Mouse (Mus musculus): ENCODE measurements around the gene Gm4070.
"Not testable (repeated sequence)": the region's sequence is repeated elsewhere in the genome, so short reads cannot be mapped to it uniquely, and the experiment has no call there.

Gm4070 gene

GRCm38 (mm10) chr7:105953812-105954211 is at the start of gene Gm4070:
Gm4070 (minus strand) TSS chr7:105953967.
- DNase-seq (ENCODE audit: low spot score in 2 of 2), result not testable (repeated sequence)

GRCm38 (mm10) chr7:105954540-105954939 is 773 bp upstream of the Gm4070 start:
- DNase-seq (ENCODE audit: low spot score in 2 of 2), result not testable (repeated sequence)

DNA sequence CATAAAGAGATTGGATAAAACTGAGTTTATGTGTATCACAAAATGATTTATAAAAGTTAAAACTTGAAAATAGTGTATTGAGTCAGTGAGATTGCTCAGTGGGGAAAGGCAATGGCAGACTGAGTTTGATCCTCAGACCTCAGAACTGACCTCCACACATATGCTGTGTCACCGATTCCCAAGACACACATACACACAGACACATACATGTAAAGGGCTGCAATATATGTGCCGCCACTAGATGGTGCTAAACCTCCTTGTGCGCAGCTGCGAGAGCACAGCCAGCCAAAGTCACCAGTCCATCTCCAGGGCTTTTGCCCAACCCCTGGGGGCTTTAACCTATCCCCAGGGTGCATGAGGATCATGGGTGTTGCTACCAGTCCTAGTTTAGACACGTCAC is 1.4 kb downstream of the Gm4070 start:
- DNase-seq (ENCODE audit: low spot score in 2 of 2), result not testable (repeated sequence)

- not testable (repeated sequence) for DNase-seq (ENCODE audit: low spot score in 2 of 2)
Observed at GRCm38 (mm10) chr7:105945238-105945637, 8.5 kb downstream of the Gm4070 start.

GRCm38 (mm10) chr7:105932132-105932531 is 21.6 kb downstream of the Gm4070 start:
- not testable (repeated sequence) for DNase-seq (ENCODE audit: low spot score in 2 of 2)

DNA sequence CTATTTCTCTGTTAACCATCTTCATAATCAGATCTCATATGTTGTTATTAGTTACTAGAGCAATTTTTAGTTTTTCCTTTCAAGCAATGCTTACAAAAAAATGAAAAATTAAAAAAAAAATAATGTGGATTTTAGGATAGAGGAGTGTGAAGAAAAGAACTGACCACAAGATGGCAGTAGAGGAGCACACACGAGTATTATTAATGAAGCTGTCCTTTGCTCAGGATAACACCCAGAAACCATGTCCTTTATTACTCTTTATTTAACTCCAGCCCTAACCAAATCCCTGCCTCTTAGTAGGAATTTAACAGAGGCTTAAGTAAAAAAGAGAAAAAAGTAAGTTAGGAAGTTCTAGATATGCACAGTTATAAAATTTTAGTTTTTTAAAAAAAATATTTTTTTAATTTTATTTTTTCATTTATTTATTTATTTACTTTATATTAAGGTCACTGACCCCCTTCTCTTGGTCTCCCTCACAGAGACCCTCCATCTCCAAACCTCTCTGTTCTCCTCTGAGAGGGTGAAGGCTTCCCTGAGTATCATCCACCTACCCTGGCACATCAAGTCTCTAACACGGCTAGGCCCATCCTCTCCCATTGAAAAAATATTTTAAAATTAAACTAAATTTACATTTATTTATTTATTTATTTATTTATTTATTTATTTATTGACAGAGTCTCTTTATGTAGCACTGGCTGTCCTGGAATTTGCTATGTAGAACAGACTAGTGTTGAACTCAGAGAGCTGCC is 70.0 kb downstream of the Gm4070 start:
- not testable (repeated sequence) for DNase-seq (ENCODE audit: low spot score in 2 of 2)

DNA sequence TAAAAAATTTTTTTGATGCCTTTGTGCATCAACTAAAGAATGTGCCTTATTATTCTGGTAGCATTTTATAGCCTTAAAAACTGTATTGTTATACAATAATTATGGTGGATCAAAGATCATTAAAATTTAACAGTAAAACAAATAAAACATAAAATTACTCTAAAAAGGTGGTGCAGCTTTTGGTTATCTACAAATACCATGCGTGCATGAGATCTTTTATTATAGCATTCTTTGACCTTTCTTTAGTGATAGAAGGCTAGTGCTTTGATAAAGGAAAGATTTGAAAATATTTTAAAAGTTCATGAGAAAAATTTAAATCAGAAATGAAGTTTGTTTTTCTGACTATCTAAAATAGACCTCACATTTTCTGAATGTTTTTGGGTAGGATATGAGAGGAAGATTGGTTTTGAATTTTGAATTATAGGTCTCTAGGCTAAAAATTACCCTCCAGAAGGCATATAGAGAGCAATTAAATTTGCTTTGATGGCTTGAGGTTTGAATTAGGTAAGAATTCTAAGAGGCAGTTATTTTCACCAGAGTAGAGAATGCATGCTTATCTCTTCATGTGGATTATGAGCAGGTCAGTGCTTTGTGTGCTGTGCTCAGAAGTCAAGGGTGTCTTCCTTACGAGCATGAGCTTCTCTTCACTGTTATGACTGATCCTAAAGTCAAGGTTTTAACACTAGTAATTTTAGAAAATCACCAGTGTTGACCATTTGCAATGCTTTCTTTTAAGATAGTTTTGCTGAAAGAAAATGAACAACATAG is 73.9 kb downstream of the Gm4070 start:
- DNase-seq (ENCODE audit: low spot score in 2 of 2), result not testable (repeated sequence)

DNA sequence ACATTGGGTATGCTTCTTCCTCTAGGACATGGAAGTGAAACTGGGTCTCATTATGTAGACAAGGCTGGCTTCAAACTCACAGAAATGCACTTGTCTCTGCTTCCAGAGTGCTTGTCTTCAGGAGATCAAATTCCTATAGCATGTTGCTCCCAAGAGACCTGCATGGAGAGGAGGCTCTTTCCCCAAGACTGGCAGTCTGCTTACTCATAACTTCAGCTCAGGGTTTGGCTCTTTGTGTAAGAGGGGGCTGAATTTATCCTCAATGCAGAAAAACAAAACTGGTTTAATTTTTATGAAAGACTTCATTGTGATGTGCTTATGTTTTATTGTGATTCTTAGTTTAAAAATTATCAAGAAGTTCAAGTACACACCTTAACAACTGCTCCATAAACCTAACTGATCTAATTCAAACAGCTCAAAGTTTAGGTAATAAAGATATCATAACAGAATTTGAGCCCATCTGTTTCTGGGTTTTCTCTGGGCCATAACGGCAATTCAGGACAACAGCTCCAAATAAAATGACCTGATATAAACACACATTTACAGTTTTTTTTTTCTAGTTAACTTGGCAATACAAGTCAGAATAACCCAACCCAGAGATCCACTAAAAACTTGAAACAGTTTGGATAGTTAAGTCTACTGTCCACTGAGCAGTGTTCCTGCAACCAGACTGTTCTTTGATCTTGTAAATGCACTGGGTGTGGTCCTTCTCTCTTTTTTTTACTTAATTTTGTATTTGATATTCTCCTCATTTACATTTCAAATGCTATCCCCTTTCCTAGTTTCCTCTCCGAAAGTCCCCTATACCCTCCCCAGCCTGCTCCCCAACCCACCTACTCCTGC is 97.8 kb downstream of the Gm4070 start:
- not testable (repeated sequence) for DNase-seq (ENCODE audit: low spot score in 2 of 2)

Measured in urinary bladder, postnatal 36 days (tissue).